Mouse (Mus musculus) liver, adult 2 months (tissue): ENCODE measurements at regions not wholly inside any gene's neighbourhood (a gene's known extent, or its start where the extent isn't known, plus 50 kb on each side); places are given as distances from the start of the nearest gene placed in this dataset.

Source experiments
- CTCF ChIP-seq: fragments of 200-500 bp; IDR thresholded peaks from 2 replicates; pipeline ENCODE4 v1.5.1; 2011; ENCODE audit warnings: low read depth, low read length, control low read depth
- POLR2A ChIP-seq: fragments of 200-500 bp; IDR thresholded peaks from 2 replicates; pipeline ENCODE4 v1.6.1; 2011; ENCODE audit warnings: low read length, control low read depth; ENCODE audit not compliant: insufficient read depth; ENCODE audit errors: extremely low read depth

DNA sequence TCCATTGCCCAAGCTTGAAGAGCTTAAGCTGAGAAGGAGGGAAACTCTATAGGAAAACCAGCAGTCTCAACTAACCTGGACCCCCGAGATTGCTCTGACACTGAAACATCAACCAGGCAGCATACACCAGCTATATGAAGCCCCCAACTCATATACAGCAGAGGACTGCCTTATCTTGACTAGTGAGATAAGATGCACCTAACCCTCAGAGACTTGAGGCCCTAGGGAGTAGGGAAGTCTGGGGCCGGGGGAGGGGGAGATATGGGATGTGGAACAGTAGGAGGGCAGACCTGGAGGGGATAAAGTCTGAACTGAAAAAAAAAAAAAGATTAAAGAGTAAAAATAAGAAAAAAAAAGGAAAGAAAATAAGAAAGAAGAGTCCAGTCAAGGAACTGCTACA lies 540.5 kb upstream of the Pkdcc start:
- TF ChIP-seq POLR2A: no peak
- TF ChIP-seq CTCF: no peak
